Mouse (Mus musculus): ENCODE data around the gene Mical3. TPM values are rescaled to one million over a fixed set of nuclear protein-coding genes. Genes with fewer than 3 reads are reported as not detected.

Mical3 gene
- polyA plus RNA-seq, 1 experiment, result 10.3 TPM

- no peaks in the 10 kb centered on the region for H3K36me3 ChIP-seq (ENCODE audit: control insufficient read depth, insufficient read depth)
- H3ac ChIP-seq (ENCODE audit: control insufficient read depth, insufficient read length, low read depth), result no peak overlapping the region
Measured at GRCm38 (mm10) chr6:120952475-120952874, 178.3 kb downstream of the Mical3 start.

DNA sequence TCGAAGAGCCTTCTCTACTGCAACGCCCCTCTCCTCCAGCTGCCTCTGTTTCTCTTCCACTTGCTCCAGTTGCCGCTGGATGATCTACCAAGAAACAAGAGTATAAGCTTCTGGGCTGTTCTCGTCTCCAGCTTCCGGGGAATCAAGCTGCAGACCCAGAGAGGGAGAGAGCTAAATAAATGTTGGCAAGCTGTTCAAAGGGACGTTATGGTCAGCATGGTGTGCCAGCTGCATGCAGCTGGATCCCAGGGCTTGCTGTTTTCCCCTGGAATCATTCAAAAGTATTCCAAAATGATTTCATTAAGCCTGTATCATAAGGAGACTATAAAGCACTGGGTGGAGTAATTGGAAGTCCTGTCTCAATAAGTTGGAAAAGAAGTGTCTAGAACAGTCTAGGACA lies 179.5 kb downstream of the Mical3 start:
- H3K36me3 ChIP-seq (ENCODE audit: control insufficient read depth, insufficient read depth), result no peaks in the 10 kb centered on the region
- no peak overlapping the region for H3K4me3 ChIP-seq (ENCODE audit: insufficient read depth, poor library complexity, severe bottlenecking)
- no peak overlapping the region for H3ac ChIP-seq (ENCODE audit: control insufficient read depth, insufficient read length, low read depth)
- no peaks in the 10 kb centered on the region for H3K79me3 ChIP-seq (ENCODE audit: low read depth)
- TF ChIP-seq FOSL1 (IDR thresholded peaks at IDR 0.05; ENCODE audit: insufficient read depth, low read length, poor library complexity, severe bottlenecking) (no peak), MYOG (IDR thresholded peaks at IDR 0.05; ENCODE audit: control insufficient read depth, extremely low read depth, insufficient read length) (no peak), CEBPB (IDR thresholded peaks at IDR 0.05; ENCODE audit: low read depth) (no peak), MYOD1 (IDR thresholded peaks at IDR 0.05; ENCODE audit: control insufficient read depth, insufficient read length, low read depth) (no peak)
- H3K27me3 ChIP-seq (ENCODE audit: control insufficient read depth, insufficient read depth, insufficient read length), result no peaks in the 10 kb centered on the region
- no peaks in the 10 kb centered on the region for H3K79me2 ChIP-seq (ENCODE audit: control insufficient read depth, insufficient read depth)

More at GRCm38 (mm10) chr6:120952475-120952874, 178.3 kb downstream of the Mical3 start:
- no peaks in the 10 kb centered on the region for H3K27me3 ChIP-seq (ENCODE audit: control insufficient read depth, insufficient read depth, insufficient read length)
- H3K79me2 ChIP-seq (ENCODE audit: control insufficient read depth, insufficient read depth), result no peaks in the 10 kb centered on the region
- no peak overlapping the region for H3K4me3 ChIP-seq (ENCODE audit: insufficient read depth, poor library complexity, severe bottlenecking)
- TF ChIP-seq USF1 (IDR thresholded peaks at IDR 0.05; ENCODE audit: low read depth) (no peak), FOSL1 (IDR thresholded peaks at IDR 0.05; ENCODE audit: insufficient read depth, low read length, poor library complexity, severe bottlenecking) (no peak), MYOD1 (IDR thresholded peaks at IDR 0.05; ENCODE audit: control insufficient read depth, insufficient read length, low read depth) (no peak), CTCF (IDR thresholded peaks at IDR 0.05; ENCODE audit: control insufficient read depth, insufficient read depth, insufficient read length) (no peak), MYOG (IDR thresholded peaks at IDR 0.05; ENCODE audit: control insufficient read depth, extremely low read depth, insufficient read length) (no peak), CEBPB (IDR thresholded peaks at IDR 0.05; ENCODE audit: low read depth) (no peak), MAX (IDR thresholded peaks at IDR 0.05) (no peak)
- H3K79me3 ChIP-seq (ENCODE audit: low read depth), result no peaks in the 10 kb centered on the region

DNA sequence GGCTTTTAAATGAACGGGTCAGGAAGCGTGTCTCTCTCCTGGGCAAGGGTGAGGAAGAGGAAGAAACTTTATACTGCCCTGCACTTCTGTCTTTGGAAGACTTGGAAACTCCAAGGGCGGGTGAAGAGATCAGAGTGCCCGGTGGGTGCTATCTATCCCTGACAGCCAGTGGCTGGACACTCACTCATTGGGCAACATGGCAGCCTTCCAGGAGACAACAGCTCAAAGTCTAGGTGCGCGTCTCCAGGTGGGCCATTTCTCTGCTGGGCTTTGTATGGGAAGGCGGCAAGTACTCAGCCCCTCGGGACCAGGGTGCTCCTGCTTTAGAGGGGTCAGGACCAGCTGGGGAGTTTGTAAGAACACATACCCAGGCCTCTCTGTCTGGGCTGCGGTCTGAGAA lies 185.3 kb downstream of the Mical3 start:
- H3K4me3 ChIP-seq (ENCODE audit: insufficient read depth, poor library complexity, severe bottlenecking), result no peak overlapping the region
- no peak overlapping the region for H3ac ChIP-seq (ENCODE audit: control insufficient read depth, insufficient read length, low read depth)
- TF ChIP-seq USF1 (IDR thresholded peaks at IDR 0.05; ENCODE audit: low read depth), result no peak
- no peak for TF ChIP-seq MYOG (IDR thresholded peaks at IDR 0.05; ENCODE audit: control insufficient read depth, extremely low read depth, insufficient read length)
- no peak for TF ChIP-seq MAX (IDR thresholded peaks at IDR 0.05)
- no peak for TF ChIP-seq CEBPB (IDR thresholded peaks at IDR 0.05; ENCODE audit: low read depth)
- no peak for TF ChIP-seq CTCF (IDR thresholded peaks at IDR 0.05; ENCODE audit: control insufficient read depth, insufficient read depth, insufficient read length)
- no peak for TF ChIP-seq FOSL1 (IDR thresholded peaks at IDR 0.05; ENCODE audit: insufficient read depth, low read length, poor library complexity, severe bottlenecking)
- TF ChIP-seq MYOD1 (IDR thresholded peaks at IDR 0.05; ENCODE audit: control insufficient read depth, insufficient read length, low read depth), result no peak
- no peaks in the 10 kb centered on the region for H3K79me2 ChIP-seq (ENCODE audit: control insufficient read depth, insufficient read depth)
- H3K36me3 ChIP-seq (ENCODE audit: control insufficient read depth, insufficient read depth), result no peaks in the 10 kb centered on the region
- no peaks in the 10 kb centered on the region for H3K79me3 ChIP-seq (ENCODE audit: low read depth)
- H3K27me3 ChIP-seq (ENCODE audit: control insufficient read depth, insufficient read depth, insufficient read length), result no peaks in the 10 kb centered on the region

GRCm38 (mm10) chr6:120943964-120944363 lies 186.8 kb downstream of the Mical3 start:
- TF ChIP-seq FOSL1 (IDR thresholded peaks at IDR 0.05; ENCODE audit: insufficient read depth, low read length, poor library complexity, severe bottlenecking) (no peak), MAX (IDR thresholded peaks at IDR 0.05) (no peak)
- no peaks in the 10 kb centered on the region for H3K79me3 ChIP-seq (ENCODE audit: low read depth)
- no peaks in the 10 kb centered on the region for H3K36me3 ChIP-seq (ENCODE audit: control insufficient read depth, insufficient read depth)
- H3ac ChIP-seq (ENCODE audit: control insufficient read depth, insufficient read length, low read depth), result no peak overlapping the region
- H3K4me3 ChIP-seq (ENCODE audit: insufficient read depth, poor library complexity, severe bottlenecking), result no peak overlapping the region
- no peaks in the 10 kb centered on the region for H3K27me3 ChIP-seq (ENCODE audit: control insufficient read depth, insufficient read depth, insufficient read length)
- no peaks in the 10 kb centered on the region for H3K79me2 ChIP-seq (ENCODE audit: control insufficient read depth, insufficient read depth)

DNA sequence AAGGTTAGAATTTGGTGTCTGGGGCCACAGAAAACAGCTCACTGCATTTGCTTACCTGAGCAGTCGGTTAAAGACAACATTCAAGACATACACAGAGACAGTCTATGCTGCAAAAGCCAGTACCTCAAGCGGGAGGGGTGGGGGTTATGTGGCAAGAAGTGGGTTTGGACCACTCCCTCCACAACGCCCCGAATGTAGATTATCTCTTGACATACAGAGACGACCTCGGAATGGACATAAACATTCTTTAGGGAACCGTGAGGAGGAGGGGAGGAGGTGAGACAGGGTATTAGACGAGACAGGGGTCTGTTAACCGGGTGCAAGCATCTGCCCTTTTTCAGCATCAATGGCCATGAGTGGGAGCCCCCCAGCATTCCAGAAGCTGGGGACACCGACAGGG lies 187.2 kb downstream of the Mical3 start:
- Histone ChIP-seq H3K36me3 (ENCODE audit: control insufficient read depth, insufficient read depth) (no peaks in the 10 kb centered on the region), H3K79me3 (ENCODE audit: low read depth) (no peaks in the 10 kb centered on the region), H3K27me3 (ENCODE audit: control insufficient read depth, insufficient read depth, insufficient read length) (no peaks in the 10 kb centered on the region), H3K79me2 (ENCODE audit: control insufficient read depth, insufficient read depth) (no peaks in the 10 kb centered on the region), H3K4me3 (ENCODE audit: insufficient read depth, poor library complexity, severe bottlenecking) (no peak overlapping the region), H3ac (ENCODE audit: control insufficient read depth, insufficient read length, low read depth) (no peak overlapping the region)
- TF ChIP-seq FOSL1 (IDR thresholded peaks at IDR 0.05; ENCODE audit: insufficient read depth, low read length, poor library complexity, severe bottlenecking) (no peak), MYOG (IDR thresholded peaks at IDR 0.05; ENCODE audit: control insufficient read depth, extremely low read depth, insufficient read length) (no peak), MAX (IDR thresholded peaks at IDR 0.05) (no peak), MYOD1 (IDR thresholded peaks at IDR 0.05; ENCODE audit: control insufficient read depth, insufficient read length, low read depth) (no peak), USF1 (IDR thresholded peaks at IDR 0.05; ENCODE audit: low read depth) (no peak), CTCF (IDR thresholded peaks at IDR 0.05; ENCODE audit: control insufficient read depth, insufficient read depth, insufficient read length) (no peak), CEBPB (IDR thresholded peaks at IDR 0.05; ENCODE audit: low read depth) (no peak)

DNA sequence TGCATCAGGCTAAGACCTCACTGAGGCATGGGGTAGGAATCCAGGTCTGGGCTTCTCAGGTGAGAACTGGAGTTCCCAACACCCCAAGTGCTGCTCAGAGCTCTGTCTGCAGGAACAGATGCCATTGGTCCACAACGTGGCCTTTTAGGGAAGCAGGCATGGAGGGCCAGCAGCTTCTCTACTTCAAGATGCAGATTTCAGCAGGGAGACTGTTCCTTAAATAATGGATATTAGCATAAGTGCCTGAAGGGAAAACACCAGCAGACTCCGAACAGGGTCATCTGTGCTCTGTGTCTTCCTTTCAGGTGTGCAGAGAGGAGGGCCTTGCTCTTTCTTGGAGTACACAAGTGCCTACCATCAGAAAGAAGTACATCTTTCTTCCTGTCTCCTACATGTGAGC lies 187.7 kb downstream of the Mical3 start:
- Histone ChIP-seq H3K36me3 (ENCODE audit: control insufficient read depth, insufficient read depth) (no peaks in the 10 kb centered on the region), H3K79me3 (ENCODE audit: low read depth) (no peaks in the 10 kb centered on the region), H3ac (ENCODE audit: control insufficient read depth, insufficient read length, low read depth) (no peak overlapping the region), H3K27me3 (ENCODE audit: control insufficient read depth, insufficient read depth, insufficient read length) (no peaks in the 10 kb centered on the region), H3K79me2 (ENCODE audit: control insufficient read depth, insufficient read depth) (no peaks in the 10 kb centered on the region), H3K4me3 (ENCODE audit: insufficient read depth, poor library complexity, severe bottlenecking) (no peak overlapping the region)
- no peak for TF ChIP-seq CTCF (IDR thresholded peaks at IDR 0.05; ENCODE audit: control insufficient read depth, insufficient read depth, insufficient read length)

Data from C2C12 (cell line).